Mouse (Mus musculus): ENCODE measurements around the gene Fance. TPM values are rescaled to one million over a fixed set of nuclear protein-coding genes. Genes with fewer than 3 reads are reported as not detected.
"Not testable (repeated sequence)": the region's sequence is repeated elsewhere in the genome, so short reads cannot be mapped to it uniquely, and the experiment has no call there.

Gene Fance
- polyA plus RNA-seq, 1 experiment from 2014 or later: 22.1 TPM

- Histone ChIP-seq H3K4me3 (peak overlapping the region; percentile 82), H3K36me3 (peaks cover 70% of the 10 kb centered on the region), H3K9ac (peak overlapping the region; percentile 97), H3K27ac (peak overlapping the region; percentile 96), H3K9me3 (replicated peaks) (peaks cover 8% of the 10 kb centered on the region; the same call in 1 of the 2 replicates), H3K4me1 (peaks cover 52% of the 10 kb centered on the region), H3K4me2 (peak overlapping the region; percentile 85), H3K27me3 (replicated peaks) (peaks cover 11% of the 10 kb centered on the region)
- ATAC-seq: peak; percentile 18; the same call in 1 of the 2 replicates
- 0% methylated on average over 25 of the region's 25 CpGs for WGBS (ENCODE audit: insufficient replicate concordance)
Observed at GRCm38 (mm10) chr17:28328946-28329345, 15.6 kb downstream of the Fance start.

GRCm38 (mm10) chr17:28329503-28330231, 16.3 kb downstream of the Fance start:
- peaks cover 11% of the 10 kb centered on the region for H3K27me3 ChIP-seq (replicated peaks)
- H3K4me3 ChIP-seq: peak overlapping the region; percentile 82
- peaks cover 65% of the 10 kb centered on the region for H3K36me3 ChIP-seq
- peaks cover 52% of the 10 kb centered on the region for H3K4me1 ChIP-seq
- H3K27ac ChIP-seq: peak overlapping the region; percentile 96
- WGBS (ENCODE audit: insufficient replicate concordance): 3% methylated on average over 4 of the region's 4 CpGs
- H3K4me2 ChIP-seq: peak overlapping the region; percentile 85
- ATAC-seq: no peak
- peak overlapping the region; percentile 97 for H3K9ac ChIP-seq
- 0 out of 2 replicates have a peak, but pooled peaks cover 2% of the 10 kb centered on the region for H3K9me3 ChIP-seq (replicated peaks)

DNA sequence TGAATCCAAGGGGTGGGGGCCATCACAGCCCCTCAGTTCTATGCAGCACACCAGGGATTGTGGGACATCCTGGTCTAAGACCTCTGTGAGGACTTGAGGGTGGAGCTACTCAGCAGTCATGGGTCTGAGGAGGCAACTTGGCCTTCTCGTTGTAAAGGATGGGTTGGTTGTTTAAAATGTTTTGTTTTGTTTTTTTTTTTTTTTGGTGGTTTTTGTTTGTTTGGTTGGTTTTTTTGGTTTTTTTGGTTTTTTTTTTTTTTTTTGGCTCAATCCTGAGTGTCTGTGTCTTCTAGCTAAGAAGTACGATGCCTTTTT, 16.9 kb downstream of the Fance start:
- no peak for ATAC-seq
- peaks cover 11% of the 10 kb centered on the region for H3K27me3 ChIP-seq (replicated peaks)
- H3K4me1 ChIP-seq: peaks cover 52% of the 10 kb centered on the region
- no peaks in the 10 kb centered on the region for H3K9me3 ChIP-seq (replicated peaks)
- WGBS (ENCODE audit: insufficient replicate concordance): 41% methylated on average over 2 of the region's 2 CpGs
- peak overlapping the region; percentile 85 for H3K4me2 ChIP-seq
- peak overlapping the region; percentile 96 for H3K27ac ChIP-seq
- peak overlapping the region; percentile 82 for H3K4me3 ChIP-seq
- H3K9ac ChIP-seq: peak overlapping the region; percentile 97
- peaks cover 60% of the 10 kb centered on the region for H3K36me3 ChIP-seq

DNA sequence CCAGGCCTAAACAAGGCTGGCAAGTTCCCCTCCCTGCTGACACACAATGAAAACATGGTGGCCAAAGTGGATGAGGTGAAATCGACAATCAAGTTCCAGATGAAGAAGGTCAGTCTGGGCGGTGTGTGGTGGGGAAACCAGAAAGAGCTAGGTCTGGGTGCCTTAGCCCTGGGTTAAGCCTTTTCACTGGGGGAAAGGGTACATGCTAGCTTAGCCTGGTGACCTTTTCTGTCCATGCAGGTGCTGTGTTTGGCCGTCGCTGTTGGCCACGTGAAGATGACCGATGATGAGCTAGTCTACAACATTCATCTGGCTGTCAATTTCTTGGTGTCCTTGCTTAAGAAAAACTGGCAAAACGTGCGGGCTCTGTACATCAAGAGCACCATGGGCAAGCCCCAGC, 17.3 kb downstream of the Fance start:
- not testable (repeated sequence) for H3K9me3 ChIP-seq (replicated peaks); ATAC-seq
- 50% methylated on average over 8 of the region's 8 CpGs for WGBS (ENCODE audit: insufficient replicate concordance)
- H3K4me1 ChIP-seq: peaks cover 52% of the 10 kb centered on the region
- H3K36me3 ChIP-seq: peaks cover 60% of the 10 kb centered on the region
- peak overlapping the region; percentile 82 for H3K4me3 ChIP-seq
- peak overlapping the region; percentile 85 for H3K4me2 ChIP-seq
- peaks cover 11% of the 10 kb centered on the region for H3K27me3 ChIP-seq (replicated peaks)
- peak overlapping the region; percentile 97; the same call in 1 of the 2 replicates for H3K9ac ChIP-seq
- H3K27ac ChIP-seq: peak overlapping the region; percentile 96

GRCm38 (mm10) chr17:28331241-28332112, 18.2 kb downstream of the Fance start:
- peak overlapping the region; percentile 85 for H3K4me2 ChIP-seq
- peaks cover 63% of the 10 kb centered on the region for H3K36me3 ChIP-seq
- WGBS (ENCODE audit: insufficient replicate concordance): 17% methylated on average over 5 of the region's 7 CpGs
- H3K4me1 ChIP-seq: peaks cover 52% of the 10 kb centered on the region
- no peak overlapping the region for H3K4me3 ChIP-seq
- peak overlapping the region; percentile 53 for H3K27ac ChIP-seq
- no peaks in the 10 kb centered on the region for H3K9me3 ChIP-seq (replicated peaks)
- H3K27me3 ChIP-seq (replicated peaks): peaks cover 14% of the 10 kb centered on the region
- H3K9ac ChIP-seq: peak overlapping the region; percentile 8; the same call in 1 of the 2 replicates
- ATAC-seq: peak; percentile 7; the same call in 1 of the 2 replicates

GRCm38 (mm10) chr17:28332113-28332914, 19.0 kb downstream of the Fance start:
- H3K27me3 ChIP-seq (replicated peaks): peaks cover 14% of the 10 kb centered on the region
- H3K27ac ChIP-seq: peak overlapping the region; percentile 53
- peak overlapping the region; percentile 3; the same call in 1 of the 2 replicates for H3K4me2 ChIP-seq
- no peak overlapping the region for H3K9ac ChIP-seq
- WGBS (ENCODE audit: insufficient replicate concordance): 37% methylated on average over 13 of the region's 13 CpGs
- H3K4me1 ChIP-seq: peaks cover 50% of the 10 kb centered on the region
- H3K4me3 ChIP-seq: no peak overlapping the region
- peaks cover 65% of the 10 kb centered on the region for H3K36me3 ChIP-seq
- ATAC-seq: no peak; the same call in 1 of the 2 replicates
- H3K9me3 ChIP-seq (replicated peaks): no peaks in the 10 kb centered on the region

GRCm38 (mm10) chr17:28332915-28333546, 19.7 kb downstream of the Fance start:
- Histone ChIP-seq H3K4me2 (0 out of 2 replicates have a peak overlapping the region, but pooled peaks have one; percentile 1), H3K27me3 (replicated peaks) (peaks cover 14% of the 10 kb centered on the region), H3K4me3 (no peak overlapping the region), H3K9ac (no peak overlapping the region), H3K27ac (peak overlapping the region; percentile 53; the same call in 1 of the 2 replicates), H3K4me1 (peaks cover 43% of the 10 kb centered on the region), H3K9me3 (replicated peaks) (no peaks in the 10 kb centered on the region), H3K36me3 (peaks cover 72% of the 10 kb centered on the region)
- ATAC-seq: no peak
- WGBS (ENCODE audit: insufficient replicate concordance): 43% methylated on average over 31 of the region's 31 CpGs

- H3K4me2 ChIP-seq: no peak overlapping the region
- no peak for ATAC-seq
Observed at GRCm38 (mm10) chr17:28335267-28335666, 21.9 kb downstream of the Fance start.

DNA sequence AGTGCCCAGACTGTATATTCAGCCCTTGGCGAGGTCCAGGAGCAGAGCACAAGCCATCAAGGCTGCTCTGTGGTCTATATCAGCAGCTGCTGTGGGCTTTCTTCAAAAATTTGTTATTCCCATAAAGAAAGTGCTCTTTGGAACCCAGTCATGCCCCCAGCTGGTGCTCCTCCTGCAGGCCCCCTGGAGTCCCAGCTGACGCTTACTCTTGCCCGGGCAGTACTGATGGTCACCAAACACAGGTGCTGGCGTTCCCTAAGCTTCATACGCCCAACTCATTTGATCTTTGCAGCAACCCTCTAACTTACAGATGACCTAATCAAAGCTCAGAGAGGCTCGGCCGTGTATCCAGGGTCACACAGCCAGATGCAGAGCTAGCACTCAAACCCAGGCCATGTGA, 24.2 kb downstream of the Fance start:
- H3K9me3 ChIP-seq (replicated peaks): no peaks in the 10 kb centered on the region
- ATAC-seq: no peak
- H3K9ac ChIP-seq: no peak overlapping the region
- no peak overlapping the region for H3K27ac ChIP-seq
- no peak overlapping the region for H3K4me2 ChIP-seq
- H3K4me3 ChIP-seq: no peak overlapping the region
- peaks cover 33% of the 10 kb centered on the region for H3K4me1 ChIP-seq
- H3K27me3 ChIP-seq (replicated peaks): peaks cover 35% of the 10 kb centered on the region
- peaks cover 64% of the 10 kb centered on the region for H3K36me3 ChIP-seq
- WGBS (ENCODE audit: insufficient replicate concordance): 80% methylated on average over 7 of the region's 7 CpGs

More at GRCm38 (mm10) chr17:28335267-28335666, 21.9 kb downstream of the Fance start:
- WGBS (ENCODE audit: insufficient replicate concordance): 63% methylated on average over 10 of the region's 10 CpGs
- H3K4me3 ChIP-seq: no peak overlapping the region
- peaks cover 30% of the 10 kb centered on the region for H3K4me1 ChIP-seq
- H3K9ac ChIP-seq: no peak overlapping the region
- H3K27ac ChIP-seq: no peak overlapping the region
- H3K9me3 ChIP-seq (replicated peaks): no peaks in the 10 kb centered on the region
- peaks cover 79% of the 10 kb centered on the region for H3K36me3 ChIP-seq
- H3K27me3 ChIP-seq (replicated peaks): peaks cover 17% of the 10 kb centered on the region

- Histone ChIP-seq H3K4me3 (no peak overlapping the region), H3K27me3 (replicated peaks) (peaks cover 49% of the 10 kb centered on the region), H3K4me1 (peaks cover 51% of the 10 kb centered on the region), H3K27ac (peak overlapping the region; percentile 41; the same call in 1 of the 2 replicates), H3K9me3 (replicated peaks) (no peaks in the 10 kb centered on the region), H3K9ac (peak overlapping the region; percentile 17; the same call in 1 of the 2 replicates), H3K36me3 (peaks cover 50% of the 10 kb centered on the region), H3K4me2 (peak overlapping the region; percentile 51)
- WGBS (ENCODE audit: insufficient replicate concordance): 59% methylated on average over 7 of the region's 7 CpGs
- no peak for ATAC-seq
Observed at GRCm38 (mm10) chr17:28340578-28340977, 27.3 kb downstream of the Fance start.

GRCm38 (mm10) chr17:28341091-28341490, 27.8 kb downstream of the Fance start:
- Histone ChIP-seq H3K9me3 (replicated peaks) (no peaks in the 10 kb centered on the region), H3K27ac (peak overlapping the region; percentile 41; the same call in 1 of the 2 replicates), H3K4me3 (peak overlapping the region; percentile 23), H3K36me3 (peaks cover 45% of the 10 kb centered on the region), H3K4me2 (peak overlapping the region; percentile 51), H3K27me3 (replicated peaks) (peaks cover 53% of the 10 kb centered on the region), H3K4me1 (peaks cover 56% of the 10 kb centered on the region), H3K9ac (peak overlapping the region; percentile 17; the same call in 1 of the 2 replicates)
- ATAC-seq: peak; percentile 55
- 10% methylated on average over 26 of the region's 26 CpGs for WGBS (ENCODE audit: insufficient replicate concordance)

Measured in liver, embryonic 12.5 days (tissue).